Mouse (Mus musculus): Measurements from ENCODE around the gene Grb2. TPM values are rescaled to one million over a fixed set of nuclear protein-coding genes. Genes with fewer than 3 reads are reported as not detected.

The Grb2 gene
- polyA plus RNA-seq, 1 experiment from 2014 or later, result 522 TPM

- Histone ChIP-seq H3K36me3 (ENCODE audit: inconsistent target) (peaks cover 6% of the 10 kb centered on the region), H3K4me3 (ENCODE audit: inconsistent target) (peak overlapping the region; percentile 97), H3K27ac (peak overlapping the region; percentile 44), H3K79me2 (ENCODE audit: inconsistent target) (peaks cover 44% of the 10 kb centered on the region)
- 43% methylated on average over 11 of the region's 13 CpGs for WGBS (ENCODE audit: missing documents)
Observed at GRCm38 (mm10) chr11:115628465-115629101, 79.8 kb downstream of the Grb2 start.

- Histone ChIP-seq H3K79me2 (ENCODE audit: inconsistent target) (peaks cover 44% of the 10 kb centered on the region), H3K36me3 (ENCODE audit: inconsistent target) (peaks cover 13% of the 10 kb centered on the region), H3K4me3 (ENCODE audit: inconsistent target) (peak within 1 kb of the TSS; percentile 97), H3K27ac (peak within 1 kb of the TSS; percentile 54)
- under 1% methylated on average over 39 of the region's 47 CpGs for WGBS (ENCODE audit: missing documents)
Observed at GRCm38 (mm10) chr11:115627705-115628464, 80.5 kb downstream of the Grb2 start, which contains the start of gene Slc25a19. Gene Slc25a19, minus strand, starts transcription at chr11:115628295.

- peak overlapping the region; percentile 54; the same call in 1 of the 2 replicates for H3K27ac ChIP-seq
- H3K36me3 ChIP-seq (ENCODE audit: inconsistent target), result peaks cover 21% of the 10 kb centered on the region
- 71% methylated on average over 11 of the region's 11 CpGs for WGBS (ENCODE audit: missing documents)
- H3K4me3 ChIP-seq (ENCODE audit: inconsistent target), result peak overlapping the region; percentile 97
- peaks cover 44% of the 10 kb centered on the region for H3K79me2 ChIP-seq (ENCODE audit: inconsistent target)
Observed at GRCm38 (mm10) chr11:115626824-115627616, 81.4 kb downstream of the Grb2 start.

GRCm38 (mm10) chr11:115625877-115626276 is 82.5 kb downstream of the Grb2 start:
- Histone ChIP-seq H3K4me3 (ENCODE audit: inconsistent target) (no peak overlapping the region), H3K36me3 (ENCODE audit: inconsistent target) (peaks cover 31% of the 10 kb centered on the region), H3K27ac (no peak overlapping the region), H3K79me2 (ENCODE audit: inconsistent target) (peaks cover 44% of the 10 kb centered on the region)
- WGBS (ENCODE audit: missing documents), result 96% methylated on average over 9 of the region's 9 CpGs

GRCm38 (mm10) chr11:115623487-115624070 is 84.8 kb downstream of the Grb2 start:
- Histone ChIP-seq H3K36me3 (ENCODE audit: inconsistent target) (peaks cover 51% of the 10 kb centered on the region), H3K27ac (no peak overlapping the region)

GRCm38 (mm10) chr11:115619949-115620348 is 88.4 kb downstream of the Grb2 start:
- peaks cover 14% of the 10 kb centered on the region for H3K79me2 ChIP-seq (ENCODE audit: inconsistent target)
- H3K4me3 ChIP-seq (ENCODE audit: inconsistent target), result no peak overlapping the region
- peaks cover 85% of the 10 kb centered on the region for H3K36me3 ChIP-seq (ENCODE audit: inconsistent target)
- no peak overlapping the region for H3K27ac ChIP-seq
- 98% methylated on average over 7 of the region's 7 CpGs for WGBS (ENCODE audit: missing documents)

More at GRCm38 (mm10) chr11:115623487-115624070, 84.8 kb downstream of the Grb2 start:
- Histone ChIP-seq H3K79me2 (ENCODE audit: inconsistent target) (peaks cover 44% of the 10 kb centered on the region), H3K4me3 (ENCODE audit: inconsistent target) (no peak overlapping the region)
- WGBS (ENCODE audit: missing documents), result 88% methylated on average over 9 of the region's 9 CpGs

- no peak overlapping the region for H3K27ac ChIP-seq
- no peak overlapping the region for H3K4me3 ChIP-seq (ENCODE audit: inconsistent target)
- H3K36me3 ChIP-seq (ENCODE audit: inconsistent target), result peaks cover 88% of the 10 kb centered on the region
- 94% methylated on average over 15 of the region's 16 CpGs for WGBS (ENCODE audit: missing documents)
- peaks cover 4% of the 10 kb centered on the region; the same call in 1 of the 2 replicates for H3K79me2 ChIP-seq (ENCODE audit: inconsistent target)
Observed at GRCm38 (mm10) chr11:115618732-115619516, 89.5 kb downstream of the Grb2 start.

- no peaks in the 10 kb centered on the region for H3K79me2 ChIP-seq (ENCODE audit: inconsistent target)
- WGBS (ENCODE audit: missing documents), result 100% methylated on average over 1 of the region's 2 CpGs
- H3K36me3 ChIP-seq (ENCODE audit: inconsistent target), result peaks cover 78% of the 10 kb centered on the region
- no peak overlapping the region for H3K4me3 ChIP-seq (ENCODE audit: inconsistent target)
- no peak overlapping the region for H3K27ac ChIP-seq
Observed at GRCm38 (mm10) chr11:115618001-115618400, 90.4 kb downstream of the Grb2 start.

GRCm38 (mm10) chr11:115616893-115617292 is 91.5 kb downstream of the Grb2 start:
- 98% methylated on average over 5 of the region's 6 CpGs for WGBS (ENCODE audit: missing documents)
- Histone ChIP-seq H3K36me3 (ENCODE audit: inconsistent target) (peaks cover 68% of the 10 kb centered on the region), H3K27ac (no peak overlapping the region), H3K79me2 (ENCODE audit: inconsistent target) (no peaks in the 10 kb centered on the region; the same call in 1 of the 2 replicates), H3K4me3 (ENCODE audit: inconsistent target) (no peak overlapping the region)

GRCm38 (mm10) chr11:115616371-115616770 is 92.0 kb downstream of the Grb2 start:
- WGBS (ENCODE audit: missing documents), result 94% methylated on average over 4 of the region's 7 CpGs

GRCm38 (mm10) chr11:115615875-115616274 is 92.5 kb downstream of the Grb2 start:
- no peak overlapping the region for H3K27ac ChIP-seq
- peaks cover 59% of the 10 kb centered on the region for H3K36me3 ChIP-seq (ENCODE audit: inconsistent target)
- 98% methylated on average over 6 of the region's 6 CpGs for WGBS (ENCODE audit: missing documents)
- H3K79me2 ChIP-seq (ENCODE audit: inconsistent target), result no peaks in the 10 kb centered on the region; the same call in 1 of the 2 replicates
- H3K4me3 ChIP-seq (ENCODE audit: inconsistent target), result no peak overlapping the region

More at GRCm38 (mm10) chr11:115616371-115616770, 92.0 kb downstream of the Grb2 start:
- H3K4me3 ChIP-seq (ENCODE audit: inconsistent target), result no peak overlapping the region
- peaks cover 64% of the 10 kb centered on the region for H3K36me3 ChIP-seq (ENCODE audit: inconsistent target)
- H3K27ac ChIP-seq, result no peak overlapping the region
- no peaks in the 10 kb centered on the region; the same call in 1 of the 2 replicates for H3K79me2 ChIP-seq (ENCODE audit: inconsistent target)

GRCm38 (mm10) chr11:115615108-115615825 is 93.1 kb downstream of the Grb2 start:
- H3K36me3 ChIP-seq (ENCODE audit: inconsistent target), result peaks cover 54% of the 10 kb centered on the region
- H3K4me3 ChIP-seq (ENCODE audit: inconsistent target), result no peak overlapping the region
- H3K27ac ChIP-seq, result no peak overlapping the region
- 94% methylated on average over 14 of the region's 15 CpGs for WGBS (ENCODE audit: missing documents)
- H3K79me2 ChIP-seq (ENCODE audit: inconsistent target), result no peaks in the 10 kb centered on the region; the same call in 1 of the 2 replicates

Data from macrophage (primary cell).